9 mouse cellular contexts compared by ENCODE assay signal in genomic region chr11:69767625-69767909, GRCm38 (mm10). TPM values are rescaled to one million over a fixed set of nuclear protein-coding genes. Genes with fewer than 3 reads are reported as not detected.
DNase-seq lines count a peak whose midpoint lies in the region; ATAC-seq and TF ChIP-seq lines count a peak whose summit lies in the region.
"Had no signal": no experiment of that assay in that cellular context is flagged by ENCODE, and none has a peak within 500 bp of the region (broad histone marks: within the 10 kb centered on the region; RNA-seq: fewer than 3 reads in every experiment).

No protein-coding gene starts in this region.

- peak; percentile 46 for DNase-seq in cerebellum, adult 9-10 months
- DNase-seq in cerebellum, adult 18-20 months = no peak
- peak; percentile 69 for DNase-seq in lung, postnatal 0 days (ENCODE audit: low spot score)
- DNase-seq in embryo, embryonic 11 days = no peak
- DNase-seq in frontal cortex, postnatal 14 days (ENCODE audit: low spot score in 2 of 2) = no peak
- no peak for DNase-seq in layer of hippocampus, postnatal 10 days (ENCODE audit: low spot score in 2 of 2)
- DNase-seq: adrenal gland, adult 2 months had no signal

- peak overlapping the region; percentile 78 for H3K4me2 ChIP-seq in intestine, embryonic 16.5 days (ENCODE audit: low read depth, low read length)
- H3K4me2 ChIP-seq in lung, postnatal 0 days (replicated peaks; ENCODE audit: low read depth, low read length) = peak overlapping the region; percentile 57

- no peaks in the 10 kb centered on the region for H3K27me3 ChIP-seq in intestine, embryonic 16.5 days (replicated peaks; ENCODE audit: control insufficient read depth, insufficient read depth, low read length)
- no peaks in the 10 kb centered on the region for H3K27me3 ChIP-seq in lung, postnatal 0 days (replicated peaks; ENCODE audit: insufficient read depth, low read length)

- no peaks in the 10 kb centered on the region; the same call in 1 of the 2 replicates for H3K9me3 ChIP-seq in intestine, embryonic 16.5 days (ENCODE audit: control insufficient read depth, low read length)
- no peaks in the 10 kb centered on the region for H3K9me3 ChIP-seq in lung, postnatal 0 days (ENCODE audit: low read length)

- peak overlapping the region; percentile 99 for H3K4me3 ChIP-seq in cortical plate, adult 2 months (ENCODE audit: insufficient read depth, low read length)
- H3K4me3 ChIP-seq in intestine, embryonic 16.5 days (ENCODE audit: low read length) = no peak overlapping the region
- H3K4me3 ChIP-seq in lung, postnatal 0 days (ENCODE audit: low read depth, low read length) = peak overlapping the region; percentile 97; the same call in 1 of the 2 replicates

- 0 out of 2 replicates have a peak overlapping the region, but pooled peaks have one; percentile 97 for H3K9ac ChIP-seq in intestine, embryonic 16.5 days (ENCODE audit: low read depth, low read length)
- H3K9ac ChIP-seq in lung, postnatal 0 days (replicated peaks; ENCODE audit: low read depth) = 0 out of 2 replicates have a peak overlapping the region, but pooled peaks have one; percentile 3

- peaks cover 15% of the 10 kb centered on the region for H3K4me1 ChIP-seq in cortical plate, adult 2 months (ENCODE audit: control insufficient read depth, insufficient read depth, low read length)
- H3K4me1 ChIP-seq in intestine, embryonic 16.5 days (ENCODE audit: control insufficient read depth, insufficient read depth, low read length) = peaks cover 14% of the 10 kb centered on the region
- peaks cover 13% of the 10 kb centered on the region; the same call in 1 of the 2 replicates for H3K4me1 ChIP-seq in lung, postnatal 0 days (ENCODE audit: insufficient read depth, low read depth, low read length)

- no peaks in the 10 kb centered on the region for H3K36me3 ChIP-seq in intestine, embryonic 16.5 days (ENCODE audit: control insufficient read depth, insufficient read depth, low read length)
- no peaks in the 10 kb centered on the region for H3K36me3 ChIP-seq in lung, postnatal 0 days (ENCODE audit: insufficient read depth, low read length)

- WGBS in intestine, embryonic 16.5 days = 51% methylated on average over 4 of the region's 4 CpGs
- 41% methylated on average over 4 of the region's 4 CpGs for WGBS in lung, postnatal 0 days

- ATAC-seq in intestine, embryonic 16.5 days = no peak
- peak; percentile 38 for ATAC-seq in lung, postnatal 0 days

- TF ChIP-seq POLR2A in cortical plate, adult 2 months (IDR thresholded peaks at IDR 0.05; ENCODE audit: extremely low read depth, insufficient read depth, low read length) = no peak

- H3K27ac ChIP-seq in cortical plate, adult 2 months (ENCODE audit: insufficient read depth, low read length) = no peak overlapping the region
- no peak overlapping the region for H3K27ac ChIP-seq in intestine, embryonic 16.5 days (ENCODE audit: low read length)
- peak overlapping the region; percentile 99; the same call in 1 of the 2 replicates for H3K27ac ChIP-seq in lung, postnatal 0 days (ENCODE audit: low read length)

- TF ChIP-seq EP300 in lung, postnatal 0 days (IDR thresholded peaks at IDR 0.05) = peak; percentile 68; the same call in 1 of the 2 replicates

- TF ChIP-seq CTCF in cortical plate, adult 2 months (IDR thresholded peaks at IDR 0.05; ENCODE audit: extremely low read depth, insufficient read depth, low read length) = no peak
- TF ChIP-seq CTCF in lung, postnatal 0 days (IDR thresholded peaks at IDR 0.05) = no peak

RNA-seq across cellular contexts. Expression of gene Zbtb4, which starts 1.9 kb away (rescaled TPM):
- 56.7 and 58.2 TPM in 2 replicates for polyA plus RNA-seq in cortical plate, adult 2 months (2012; rRNA removed)
- polyA plus RNA-seq in intestine, embryonic 16.5 days (2015; fragmentation: Nextera tagmentation; extraction: Ambion mirVana) = 2.3 and 2.4 TPM in 2 replicates
- 6.6 and 7.6 TPM in 2 replicates for polyA plus RNA-seq in lung, postnatal 0 days (2015; fragmentation: Nextera tagmentation; extraction: Ambion mirVana)
- 10 to 100 TPM; 69.7 to 72.8 TPM for total RNA-seq in layer of hippocampus, postnatal 10 days (2021)

RNA-seq across cellular contexts. Expression of gene Slc35g3, which starts 5.8 kb away (rescaled TPM):
- polyA plus RNA-seq in cortical plate, adult 2 months (2012; rRNA removed) = 0.06 TPM in 1 of 2 replicates, not detected in the other
- polyA plus RNA-seq in intestine, embryonic 16.5 days (2015; fragmentation: Nextera tagmentation; extraction: Ambion mirVana) = 0.13 and 0.16 TPM in 2 replicates
- polyA plus RNA-seq in lung, postnatal 0 days (2015; fragmentation: Nextera tagmentation; extraction: Ambion mirVana) = 1.0 TPM in 2 replicates
- total RNA-seq in layer of hippocampus, postnatal 10 days (2021) = under 1 TPM in 1 of 2 experiments, not detected in 1; 0.22 TPM
- total RNA-seq: adrenal gland, adult 2 months had no signal
- polyA plus RNA-seq: adrenal gland, adult 2 months had no signal

RNA-seq across cellular contexts. Expression of gene Polr2a, which starts 9.1 kb away (rescaled TPM):
- 21.7 and 23.2 TPM in 2 replicates for polyA plus RNA-seq in cortical plate, adult 2 months (2012; rRNA removed)
- polyA plus RNA-seq in intestine, embryonic 16.5 days (2015; fragmentation: Nextera tagmentation; extraction: Ambion mirVana) = 14.8 and 16.8 TPM in 2 replicates
- polyA plus RNA-seq in lung, postnatal 0 days (2015; fragmentation: Nextera tagmentation; extraction: Ambion mirVana) = 14.0 and 15.3 TPM in 2 replicates
- total RNA-seq in layer of hippocampus, postnatal 10 days (2021) = 10 to 100 TPM; 55.6 to 59.4 TPM

RNA-seq across cellular contexts. Expression of gene Chrnb1, which starts 28.2 kb away (rescaled TPM):
- polyA plus RNA-seq in cortical plate, adult 2 months (2012; rRNA removed) = 1.4 and 2.1 TPM in 2 replicates
- polyA plus RNA-seq in intestine, embryonic 16.5 days (2015; fragmentation: Nextera tagmentation; extraction: Ambion mirVana) = 3.9 and 4.7 TPM in 2 replicates
- polyA plus RNA-seq in lung, postnatal 0 days (2015; fragmentation: Nextera tagmentation; extraction: Ambion mirVana) = 15.6 and 16.2 TPM in 2 replicates
- 1 to 10 TPM; 1.1 to 1.6 TPM for total RNA-seq in layer of hippocampus, postnatal 10 days (2021)

RNA-seq across cellular contexts. Expression of gene Fgf11, which starts 34.1 kb away (rescaled TPM):
- polyA plus RNA-seq in cortical plate, adult 2 months (2012; rRNA removed) = 17.3 and 17.6 TPM in 2 replicates
- polyA plus RNA-seq in intestine, embryonic 16.5 days (2015; fragmentation: Nextera tagmentation; extraction: Ambion mirVana) = 1.3 and 1.4 TPM in 2 replicates
- 0.57 and 0.95 TPM in 2 replicates for polyA plus RNA-seq in lung, postnatal 0 days (2015; fragmentation: Nextera tagmentation; extraction: Ambion mirVana)
- 10 to 100 TPM; 26.8 to 26.9 TPM for total RNA-seq in layer of hippocampus, postnatal 10 days (2021)

Comparison
In these comparisons a context has a peak if more than half of its experiments do, and no peak if none do; other contexts are left out.
1. DNase-seq: peak in cerebellum, adult 9-10 months (single experiment) and lung, postnatal 0 days (single experiment); none in cerebellum, adult 18-20 months (0 of 2), embryo, embryonic 11 days (single experiment), frontal cortex, postnatal 14 days (0 of 2) and layer of hippocampus, postnatal 10 days (0 of 2).